Mouse (Mus musculus) lung, postnatal 25 days (tissue): Measurements from ENCODE around the gene Hdgfl3.

ENCODE experiments used
- DNase-seq: peaks from one replicate; pipeline ENCODE4 v3.0.0; 2022; ENCODE audit warnings: low spot score

Gene Hdgfl3

DNA sequence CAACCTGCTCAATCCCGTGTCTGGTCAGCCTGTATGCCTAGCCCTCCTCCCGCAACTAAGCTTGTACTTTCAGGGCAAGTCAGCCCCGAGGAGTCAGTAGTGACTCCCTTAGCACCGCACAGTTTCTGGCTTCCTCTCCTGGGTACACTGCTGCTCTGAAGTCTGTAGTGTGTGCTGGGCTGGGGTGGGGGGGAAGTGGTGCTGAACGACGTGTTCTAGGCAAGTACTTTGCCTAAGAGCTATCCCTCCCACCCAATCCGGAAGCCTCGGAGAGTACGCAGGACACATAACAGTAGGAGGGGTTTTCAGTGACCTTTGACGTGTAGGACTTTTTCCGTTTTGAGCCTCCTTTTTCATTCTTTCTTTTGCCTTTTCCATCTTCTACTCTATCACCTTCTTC lies 34.9 kb downstream of the Hdgfl3 start:
- no peak for DNase-seq

GRCm38 (mm10) chr7:81885128-81885527 lies 49.1 kb downstream of the Hdgfl3 start:
- no peak for DNase-seq

- no peak for DNase-seq
Measured at GRCm38 (mm10) chr7:81881600-81881999, 52.7 kb downstream of the Hdgfl3 start.

- no peak for DNase-seq
Measured at GRCm38 (mm10) chr7:81880797-81881196, 53.5 kb downstream of the Hdgfl3 start.

DNA sequence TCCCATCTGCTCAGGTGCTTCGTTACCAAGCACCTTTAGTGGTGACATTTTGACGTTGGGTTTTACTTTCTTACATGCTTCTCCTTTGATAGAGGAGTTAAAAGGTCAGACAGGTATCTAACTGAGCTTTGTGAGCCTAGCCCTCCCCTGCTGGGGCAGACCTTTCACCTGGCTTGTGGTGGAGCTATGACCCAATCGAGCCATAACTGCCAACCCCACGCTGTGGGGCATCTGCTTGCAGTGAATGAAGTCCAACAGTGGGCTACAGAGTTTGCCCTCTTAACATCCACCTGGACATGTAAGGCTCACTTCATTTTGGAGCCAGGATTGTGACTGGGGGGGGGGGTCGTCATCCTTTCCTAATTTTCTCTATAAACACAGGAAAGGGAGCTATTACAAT lies 54.0 kb downstream of the Hdgfl3 start:
- DNase-seq: no peak

DNA sequence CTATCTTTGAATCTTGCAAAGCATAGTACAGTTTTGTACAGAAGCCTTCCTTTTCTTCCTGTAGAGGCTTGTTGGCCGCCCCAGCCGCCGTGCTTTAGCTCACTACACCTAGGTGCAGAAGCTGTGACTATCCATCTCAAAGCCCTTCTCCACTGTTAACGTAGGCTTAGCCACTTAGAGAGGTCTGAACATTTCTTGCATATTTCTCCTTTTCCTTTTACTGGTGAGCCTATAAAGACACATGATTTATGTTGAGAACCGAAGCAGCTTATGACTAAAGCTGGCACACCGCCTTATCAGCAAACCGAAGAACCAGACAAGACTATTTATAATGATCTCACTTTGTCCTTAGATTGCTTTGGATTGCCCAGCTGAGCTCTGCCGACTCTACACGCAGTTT lies 58.9 kb downstream of the Hdgfl3 start:
- no peak for DNase-seq

DNA sequence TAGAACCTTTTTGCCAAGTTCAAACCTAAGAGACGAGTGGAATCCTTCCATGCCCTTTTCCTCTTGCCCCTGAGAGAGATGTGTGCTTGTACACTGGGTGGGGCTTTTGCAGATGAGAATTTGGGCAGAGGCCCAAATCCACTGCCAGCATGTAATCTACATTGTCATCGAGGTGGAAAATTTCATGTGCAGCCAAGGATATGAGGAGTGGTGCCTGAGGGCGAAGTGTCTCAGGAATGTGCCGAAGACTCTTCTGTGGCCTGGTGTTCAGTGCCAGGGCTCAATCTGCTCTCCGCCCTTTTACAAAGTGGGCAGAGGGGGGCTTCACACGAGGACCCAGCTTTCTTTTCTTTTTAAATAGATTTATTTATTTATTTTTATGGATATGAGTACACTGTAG lies 59.6 kb downstream of the Hdgfl3 start:
- DNase-seq: peak; percentile 72

DNA sequence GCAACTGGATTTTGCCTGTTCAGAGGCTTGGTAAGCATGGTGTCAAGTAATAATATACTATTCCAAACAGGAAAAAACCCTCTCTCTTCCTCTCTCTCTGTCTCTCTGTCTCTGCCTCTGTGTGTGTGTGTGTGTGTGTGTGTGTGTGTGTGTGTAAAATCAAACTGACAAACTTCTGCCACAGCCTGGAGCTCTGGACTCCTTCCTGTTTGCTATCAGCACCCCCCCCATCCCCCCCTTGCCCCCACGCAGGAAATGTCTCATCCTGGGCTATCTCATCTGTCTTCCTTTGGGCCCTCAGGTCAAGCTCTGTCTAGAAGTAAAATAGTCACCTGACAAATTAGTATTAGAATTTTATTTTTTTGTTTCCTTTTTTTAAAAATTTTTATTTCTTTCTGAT lies 60.5 kb downstream of the Hdgfl3 start:
- DNase-seq: no peak

GRCm38 (mm10) chr7:81872493-81873013 lies 61.7 kb downstream of the Hdgfl3 start:
- DNase-seq: no peak

DNA sequence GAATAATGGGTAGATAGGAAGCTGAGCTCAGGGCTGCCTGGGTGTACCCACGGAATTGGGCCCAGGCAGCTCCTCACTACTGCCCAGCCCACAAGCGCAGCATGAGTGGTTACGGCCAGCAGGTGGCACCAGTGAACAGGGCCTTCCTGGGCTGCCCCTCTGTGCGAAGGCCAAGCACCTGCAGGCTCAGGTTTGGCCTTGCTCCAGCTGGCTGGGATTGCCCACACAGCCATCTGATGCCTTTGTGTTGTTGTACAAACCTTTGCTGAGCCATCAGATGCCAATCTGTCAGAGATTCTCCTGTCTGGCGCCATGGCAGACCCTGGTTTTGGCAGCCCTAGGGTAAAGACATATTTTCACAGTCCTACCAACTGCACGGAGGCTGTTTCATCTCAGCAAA lies 66.1 kb downstream of the Hdgfl3 start:
- DNase-seq: peak; percentile 80

GRCm38 (mm10) chr7:81867231-81867930 lies 66.9 kb downstream of the Hdgfl3 start:
- no peak for DNase-seq

DNA sequence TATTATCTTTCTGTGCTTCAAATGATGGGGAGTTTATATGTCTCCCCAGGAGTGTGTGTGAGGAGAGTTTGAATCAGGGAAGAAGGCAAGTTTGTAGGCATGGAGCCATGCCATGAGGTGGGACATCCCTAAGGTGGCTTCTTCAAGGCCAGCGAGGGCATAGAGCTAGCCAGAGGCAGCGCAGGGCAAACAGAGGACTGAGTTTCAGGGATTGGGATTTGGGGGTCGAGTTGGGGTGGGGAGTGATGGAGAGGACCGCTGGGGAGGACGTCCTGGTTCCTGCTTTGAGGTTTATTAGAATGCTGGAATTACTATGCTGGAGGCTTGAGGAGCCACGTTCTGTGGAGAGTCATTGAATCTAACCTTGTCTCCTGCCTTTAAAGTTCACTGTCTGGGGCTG lies 68.3 kb downstream of the Hdgfl3 start:
- no peak for DNase-seq

DNA sequence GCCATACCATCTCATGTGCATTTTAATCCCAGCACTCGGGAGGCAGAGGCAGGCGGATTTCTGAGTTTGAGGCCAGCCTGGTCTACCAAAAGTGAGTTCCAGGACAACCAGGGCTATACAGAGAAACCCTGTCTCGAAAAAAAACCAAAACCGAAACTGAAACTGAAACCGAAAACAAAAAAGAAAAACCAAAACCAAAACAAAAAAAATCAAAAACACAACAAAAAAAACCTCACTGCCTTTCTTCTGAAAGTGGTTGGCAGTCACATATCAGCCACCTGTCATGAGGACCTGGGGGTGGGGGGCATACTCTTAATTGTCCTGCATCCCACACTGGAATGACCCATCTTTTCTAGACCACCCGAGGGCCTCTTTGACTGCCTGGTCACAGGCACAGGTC lies 69.7 kb downstream of the Hdgfl3 start:
- no peak for DNase-seq

DNA sequence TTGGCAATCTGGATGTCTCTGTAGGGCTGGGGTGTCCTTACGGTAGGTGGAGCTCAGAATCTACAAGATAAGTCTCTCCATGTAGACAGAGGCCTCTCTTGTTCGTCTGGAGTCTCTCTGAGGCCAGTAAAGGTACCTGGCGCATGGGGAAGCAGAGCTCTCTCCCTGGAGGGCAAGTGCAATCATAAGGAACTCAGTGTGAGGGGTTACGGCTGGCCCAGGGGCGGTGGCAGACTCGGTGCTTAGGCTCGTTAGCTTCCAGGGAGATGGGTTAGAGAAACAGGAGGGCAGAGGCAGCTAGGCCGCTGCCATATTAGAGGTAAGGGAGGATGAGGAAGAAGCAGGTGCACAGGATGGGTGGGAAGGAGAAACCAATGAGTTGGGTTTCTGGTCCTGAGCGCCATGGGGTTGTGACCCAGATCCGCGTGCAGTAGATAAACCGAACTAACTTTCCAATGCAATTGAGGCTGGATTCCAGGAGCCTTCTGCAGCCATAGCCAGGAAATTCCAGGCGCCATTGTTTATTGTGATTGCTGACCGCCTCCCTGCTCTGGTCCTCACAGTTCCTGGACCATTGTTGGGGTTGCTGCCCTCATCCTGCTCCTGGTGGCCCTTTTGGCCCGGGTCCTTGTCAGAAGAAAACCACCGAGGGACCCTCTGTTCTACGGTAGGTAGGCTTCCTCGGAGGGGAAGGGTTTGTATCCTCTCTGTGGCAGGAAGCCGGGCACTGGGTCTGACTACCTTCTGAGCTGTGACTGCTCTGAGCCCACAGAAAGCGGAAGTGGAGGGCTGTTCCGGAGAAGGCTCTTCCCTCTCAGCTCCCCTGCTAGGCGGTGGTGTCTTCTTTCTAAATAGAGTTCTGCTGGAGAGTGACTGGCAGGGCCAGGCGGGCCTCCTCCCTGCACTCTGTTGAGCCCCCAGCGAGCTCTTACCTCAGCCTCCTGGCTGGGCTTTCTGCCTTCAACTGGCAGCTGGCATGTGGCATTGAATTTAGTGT lies 71.4 kb downstream of the Hdgfl3 start:
- peak; percentile 73 for DNase-seq

- DNase-seq: no peak
Measured at GRCm38 (mm10) chr7:81861921-81862320, 72.4 kb downstream of the Hdgfl3 start.

- DNase-seq: no peak
Measured at GRCm38 (mm10) chr7:81861461-81861860, 72.8 kb downstream of the Hdgfl3 start.

GRCm38 (mm10) chr7:81860996-81861395 lies 73.3 kb downstream of the Hdgfl3 start:
- no peak for DNase-seq

DNA sequence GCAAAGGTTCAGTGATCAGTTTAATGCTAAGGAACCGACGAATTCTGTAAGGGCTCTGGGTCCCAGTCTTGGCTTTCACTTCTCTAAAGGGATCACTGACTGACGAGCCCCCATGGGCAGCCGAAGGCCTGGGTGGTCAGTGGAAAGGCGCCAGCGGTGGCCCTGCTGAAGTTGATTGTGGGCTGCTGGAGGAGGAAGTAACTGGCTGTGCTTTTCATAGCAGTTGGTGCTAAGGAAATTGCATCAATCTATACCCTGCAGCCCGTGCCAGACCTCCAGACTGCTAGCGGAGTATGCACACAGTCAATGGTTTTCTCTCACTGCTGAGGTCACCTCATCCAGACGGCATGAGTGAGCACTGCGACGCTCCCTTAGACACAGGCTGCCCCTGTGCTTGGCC lies 74.2 kb downstream of the Hdgfl3 start:
- DNase-seq: peak; percentile 58

GRCm38 (mm10) chr7:81858968-81859721 lies 75.1 kb downstream of the Hdgfl3 start, which contains the start of gene Tm6sf1:
Gene Tm6sf1, plus strand, starts transcription at chr7:81859001.
- no peak for DNase-seq

DNA sequence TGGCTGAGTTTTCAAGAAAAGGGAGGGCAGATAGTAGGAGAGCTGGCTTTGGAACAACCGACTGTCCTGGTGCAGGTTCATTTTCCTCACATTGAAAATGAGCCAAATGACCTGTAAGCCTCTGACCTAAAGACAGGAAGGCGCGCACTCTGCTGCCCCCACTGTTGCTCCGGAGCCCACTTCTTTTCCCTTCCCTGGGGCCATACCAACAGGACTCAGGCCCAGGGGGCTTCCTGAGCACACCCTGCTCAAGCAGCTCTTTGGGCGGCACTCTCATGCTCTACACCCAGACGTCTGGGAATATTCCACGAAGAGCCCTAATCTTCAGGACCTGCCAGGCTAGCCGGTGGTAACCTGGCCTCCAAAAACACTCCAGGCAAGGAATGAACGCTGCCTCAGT lies 76.0 kb downstream of the Hdgfl3 start:
- no peak for DNase-seq

DNA sequence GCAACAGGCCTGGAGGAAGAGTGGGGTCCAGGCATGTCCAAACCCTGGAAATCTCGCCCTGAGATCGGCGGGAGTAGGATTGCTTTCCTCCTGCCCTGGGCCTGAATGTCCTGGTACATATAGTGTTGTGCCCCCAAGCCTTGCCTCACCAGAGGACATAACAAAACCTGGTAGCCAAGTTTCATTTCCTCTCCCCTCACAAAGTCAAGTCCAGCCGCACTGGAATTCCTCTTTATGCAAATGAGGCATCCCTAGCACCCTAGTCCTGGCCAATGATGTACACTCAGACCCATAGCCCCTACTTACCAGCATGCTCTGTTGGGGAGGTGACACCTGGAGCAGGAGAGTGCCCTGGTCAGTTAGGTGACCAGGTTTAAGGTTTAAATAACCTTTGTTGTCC lies 78.1 kb downstream of the Hdgfl3 start:
- no peak for DNase-seq

- DNase-seq: no peak
Measured at GRCm38 (mm10) chr7:81855694-81856093, 78.6 kb downstream of the Hdgfl3 start, which contains the start of gene Gm10160. Gene Gm10160, minus strand, starts transcription at chr7:81855794.
